Mouse (Mus musculus) neural tube, embryonic 12.5 days (tissue): Measurements from ENCODE around the gene Exog. TPM values are rescaled to one million over a fixed set of nuclear protein-coding genes. Genes with fewer than 3 reads are reported as not detected.

Experiments used
- ATAC-seq: fragments of 200-750 bp; cut with Nextera tagmentation; 2 replicates; pipeline ENCODE4 v1.8.0; 2017; ENCODE audit warnings: low read depth, mild to moderate bottlenecking, moderate TSS enrichment, moderate library complexity; ENCODE audit not compliant: low FRiP score
- H3K27ac ChIP-seq: fragments of 300-500 bp; sonication (generic); 2 replicates; pipeline ENCODE4 v1.5.1; 2016
- H3K27me3 ChIP-seq: fragments of 300-500 bp; sonication (generic); replicated peaks from 2 replicates; pipeline ENCODE4 v1.6.1; 2016; ENCODE audit warnings: mild to moderate bottlenecking
- H3K36me3 ChIP-seq: fragments of 300-500 bp; sonication (generic); 2 replicates; pipeline ENCODE4 v1.6.1; 2016; ENCODE audit warnings: mild to moderate bottlenecking
- H3K4me1 ChIP-seq: fragments of 300-500 bp; sonication (generic); 2 replicates; pipeline ENCODE4 v1.6.1; 2016
- H3K4me2 ChIP-seq: fragments of 300-500 bp; sonication (generic); replicated peaks from 2 replicates; pipeline ENCODE4 v1.6.1; 2016; ENCODE audit warnings: mild to moderate bottlenecking
- H3K4me3 ChIP-seq: fragments of 300-500 bp; sonication (generic); 2 replicates; pipeline ENCODE4 v1.5.1; 2016
- H3K9ac ChIP-seq: fragments of 300-500 bp; sonication (generic); 2 replicates; pipeline ENCODE4 v1.6.1; 2016; ENCODE audit warnings: mild to moderate bottlenecking
- H3K9me3 ChIP-seq: fragments of 300-500 bp; sonication (generic); 2 replicates; pipeline ENCODE4 v1.6.1; 2016; ENCODE audit warnings: mild to moderate bottlenecking
- WGBS: fragments of 180-500 bp; shearing (Covaris S2); methylation state at CpG from one replicate; pipeline ENCODE4 v1.1.7; 2016; 5-methylcytosine and 5-hydroxymethylcytosine counted together
- polyA plus RNA-seq: library from polyadenylated mRNA; unstranded; fragments of >200 nt; fragmentation: Nextera tagmentation; extraction: Ambion mirVana; gene quantifications from 2 replicates; pipeline ENCODE4 v1.2.1, GENCODE M21; 2016

Gene Exog
- polyA plus RNA-seq = 43.5 and 44.4 TPM in 2 replicates

GRCm38 (mm10) chr9:119444738-119445429 is at the start of gene Exog:
Gene Exog (plus strand): TSS chr9:119444943.
- H3K36me3 ChIP-seq = peaks cover 38% of the 10 kb centered on the region
- WGBS = under 1% methylated on average over 52 of the region's 52 CpGs

GRCm38 (mm10) chr9:119401351-119401750 is 43.4 kb upstream of the Exog start:
- no peak overlapping the region for H3K27ac ChIP-seq
- 5% methylated on average over 7 of the region's 7 CpGs for WGBS
- peaks cover 37% of the 10 kb centered on the region for H3K4me1 ChIP-seq
- ATAC-seq = no peak; the same call in 1 of the 2 replicates
- no peaks in the 10 kb centered on the region for H3K36me3 ChIP-seq
- H3K4me3 ChIP-seq = peak overlapping the region; percentile 95
- H3K9me3 ChIP-seq = no peaks in the 10 kb centered on the region
- peak overlapping the region; percentile 99 for H3K9ac ChIP-seq
- H3K27me3 ChIP-seq = no peaks in the 10 kb centered on the region
- H3K4me2 ChIP-seq = peak overlapping the region; percentile 65

More at GRCm38 (mm10) chr9:119444738-119445429, at the start of gene Exog:
- H3K27me3 ChIP-seq = no peaks in the 10 kb centered on the region
- peak within 1 kb of the TSS; percentile 92 for H3K4me2 ChIP-seq
- peak within 1 kb of the TSS; percentile 68 for H3K4me3 ChIP-seq
- peak within 1 kb of the TSS; percentile 85 for H3K9ac ChIP-seq
- H3K9me3 ChIP-seq = no peaks in the 10 kb centered on the region
- H3K4me1 ChIP-seq = peaks cover 13% of the 10 kb centered on the region
- ATAC-seq = peak; percentile 95
- H3K27ac ChIP-seq = peak within 1 kb of the TSS; percentile 53; the same call in 1 of the 2 replicates

GRCm38 (mm10) chr9:119401801-119402214 is 42.9 kb upstream of the Exog start, which contains the start of gene Acvr2b:
Gene Acvr2b (plus strand): TSS chr9:119402118.
- H3K4me3 ChIP-seq = peak within 1 kb of the TSS; percentile 95
- H3K9me3 ChIP-seq = no peaks in the 10 kb centered on the region
- H3K27ac ChIP-seq = peak within 1 kb of the TSS; percentile 98
- peaks cover 3% of the 10 kb centered on the region; the same call in 1 of the 2 replicates for H3K36me3 ChIP-seq
- H3K4me2 ChIP-seq = peak within 1 kb of the TSS; percentile 65
- ATAC-seq = peak; percentile 94
- H3K4me1 ChIP-seq = peaks cover 38% of the 10 kb centered on the region
- no peaks in the 10 kb centered on the region for H3K27me3 ChIP-seq
- under 1% methylated on average over 32 of the region's 32 CpGs for WGBS
- peak within 1 kb of the TSS; percentile 99 for H3K9ac ChIP-seq

- Histone ChIP-seq H3K4me3 (peak overlapping the region; percentile 95), H3K9me3 (no peaks in the 10 kb centered on the region), H3K27me3 (no peaks in the 10 kb centered on the region), H3K9ac (peak overlapping the region; percentile 99), H3K27ac (peak overlapping the region; percentile 98), H3K4me1 (peaks cover 39% of the 10 kb centered on the region), H3K36me3 (peaks cover 7% of the 10 kb centered on the region), H3K4me2 (peak overlapping the region; percentile 65)
- peak; percentile 58 for ATAC-seq
- under 1% methylated on average over 127 of the region's 127 CpGs for WGBS
These were observed 42.2 kb upstream of the Exog start for GRCm38 (mm10) chr9:119402253-119403235.

- peaks cover 46% of the 10 kb centered on the region for H3K4me1 ChIP-seq
- no peaks in the 10 kb centered on the region for H3K9me3 ChIP-seq
- peak overlapping the region; percentile 98 for H3K27ac ChIP-seq
- peaks cover 14% of the 10 kb centered on the region for H3K36me3 ChIP-seq
- peak overlapping the region; percentile 99 for H3K9ac ChIP-seq
- peak overlapping the region; percentile 65 for H3K4me2 ChIP-seq
- ATAC-seq = peak; percentile 69
- peak overlapping the region; percentile 95 for H3K4me3 ChIP-seq
- WGBS = 0% methylated on average over 26 of the region's 26 CpGs
- no peaks in the 10 kb centered on the region for H3K27me3 ChIP-seq
These were observed 41.5 kb upstream of the Exog start for GRCm38 (mm10) chr9:119403236-119403641.

GRCm38 (mm10) chr9:119404090-119404489 is 40.7 kb upstream of the Exog start:
- H3K4me1 ChIP-seq = peaks cover 47% of the 10 kb centered on the region
- no peak for ATAC-seq

GRCm38 (mm10) chr9:119407884-119408283 is 36.9 kb upstream of the Exog start:
- H3K27ac ChIP-seq = no peak overlapping the region
- no peak overlapping the region for H3K4me3 ChIP-seq
- no peak overlapping the region for H3K4me2 ChIP-seq
- 92% methylated on average over 15 of the region's 15 CpGs for WGBS
- H3K4me1 ChIP-seq = peaks cover 40% of the 10 kb centered on the region
- ATAC-seq = no peak
- no peak overlapping the region for H3K9ac ChIP-seq
- peaks cover 26% of the 10 kb centered on the region for H3K36me3 ChIP-seq
- H3K27me3 ChIP-seq = no peaks in the 10 kb centered on the region
- 0 out of 2 replicates have a peak, but pooled peaks cover 5% of the 10 kb centered on the region for H3K9me3 ChIP-seq

More at GRCm38 (mm10) chr9:119404090-119404489, 40.7 kb upstream of the Exog start:
- H3K27ac ChIP-seq = no peak overlapping the region
- H3K27me3 ChIP-seq = no peaks in the 10 kb centered on the region
- 72% methylated on average over 5 of the region's 5 CpGs for WGBS
- H3K4me3 ChIP-seq = peak overlapping the region; percentile 95
- peak overlapping the region; percentile 65 for H3K4me2 ChIP-seq
- H3K9ac ChIP-seq = peak overlapping the region; percentile 99; the same call in 1 of the 2 replicates
- H3K9me3 ChIP-seq = no peaks in the 10 kb centered on the region
- peaks cover 14% of the 10 kb centered on the region for H3K36me3 ChIP-seq

GRCm38 (mm10) chr9:119408898-119409664 is 35.7 kb upstream of the Exog start:
- no peak overlapping the region for H3K27ac ChIP-seq
- ATAC-seq = no peak
- H3K36me3 ChIP-seq = peaks cover 29% of the 10 kb centered on the region

GRCm38 (mm10) chr9:119409864-119410263 is 34.9 kb upstream of the Exog start:
- no peak overlapping the region for H3K4me2 ChIP-seq
- no peak overlapping the region for H3K9ac ChIP-seq
- no peak overlapping the region for H3K4me3 ChIP-seq
- ATAC-seq = no peak
- peaks cover 29% of the 10 kb centered on the region for H3K36me3 ChIP-seq
- WGBS = 87% methylated on average over 5 of the region's 5 CpGs
- H3K4me1 ChIP-seq = peaks cover 25% of the 10 kb centered on the region
- H3K27ac ChIP-seq = no peak overlapping the region
- H3K27me3 ChIP-seq = no peaks in the 10 kb centered on the region
- H3K9me3 ChIP-seq = 0 out of 2 replicates have a peak, but pooled peaks cover 5% of the 10 kb centered on the region

More at GRCm38 (mm10) chr9:119408898-119409664, 35.7 kb upstream of the Exog start:
- no peak overlapping the region for H3K4me2 ChIP-seq
- H3K27me3 ChIP-seq = no peaks in the 10 kb centered on the region
- no peak overlapping the region for H3K4me3 ChIP-seq
- 0 out of 2 replicates have a peak, but pooled peaks cover 5% of the 10 kb centered on the region for H3K9me3 ChIP-seq
- 82% methylated on average over 11 of the region's 11 CpGs for WGBS
- no peak overlapping the region for H3K9ac ChIP-seq
- H3K4me1 ChIP-seq = peaks cover 33% of the 10 kb centered on the region

- Histone ChIP-seq H3K9ac (no peak overlapping the region), H3K27ac (no peak overlapping the region)
These were observed 26.7 kb upstream of the Exog start for GRCm38 (mm10) chr9:119418025-119418424.

GRCm38 (mm10) chr9:119419852-119420438 is 24.8 kb upstream of the Exog start:
- Histone ChIP-seq H3K27ac (no peak overlapping the region), H3K4me3 (no peak overlapping the region), H3K4me1 (peaks cover 19% of the 10 kb centered on the region), H3K4me2 (no peak overlapping the region), H3K36me3 (no peaks in the 10 kb centered on the region), H3K27me3 (no peaks in the 10 kb centered on the region), H3K9me3 (no peaks in the 10 kb centered on the region), H3K9ac (no peak overlapping the region)
- no peak for ATAC-seq
- WGBS = 84% methylated on average over 12 of the region's 12 CpGs

More at GRCm38 (mm10) chr9:119418025-119418424, 26.7 kb upstream of the Exog start:
- ATAC-seq = no peak
- Histone ChIP-seq H3K4me1 (peaks cover 12% of the 10 kb centered on the region), H3K27me3 (no peaks in the 10 kb centered on the region), H3K36me3 (peaks cover 4% of the 10 kb centered on the region; the same call in 1 of the 2 replicates), H3K9me3 (no peaks in the 10 kb centered on the region), H3K4me3 (no peak overlapping the region), H3K4me2 (no peak overlapping the region)
- WGBS = 84% methylated on average over 18 of the region's 18 CpGs
